Mouse (Mus musculus): Measurements from ENCODE around the gene Tfrc. TPM values are rescaled to one million over a fixed set of nuclear protein-coding genes. Genes with fewer than 3 reads are reported as not detected.

Gene Tfrc
- total RNA-seq, 2 experiments from 2014 or later = 83.5 to 124 TPM

GRCm38 (mm10) chr16:32645361-32645914 lies 36.7 kb downstream of the Tfrc start:
- peak in 1 of 2 experiments; percentile 63 for DNase-seq (ENCODE audit: low spot score in 2 of 2)

- no peak for DNase-seq (ENCODE audit: low spot score in 2 of 2)
Observed at GRCm38 (mm10) chr16:32646014-32646413, 37.3 kb downstream of the Tfrc start.

GRCm38 (mm10) chr16:32647712-32648111 lies 39.0 kb downstream of the Tfrc start:
- no peak for DNase-seq (ENCODE audit: low spot score in 2 of 2)

- DNase-seq (ENCODE audit: low spot score in 2 of 2) = no peak
Observed at GRCm38 (mm10) chr16:32650461-32650860, 41.7 kb downstream of the Tfrc start.

DNA sequence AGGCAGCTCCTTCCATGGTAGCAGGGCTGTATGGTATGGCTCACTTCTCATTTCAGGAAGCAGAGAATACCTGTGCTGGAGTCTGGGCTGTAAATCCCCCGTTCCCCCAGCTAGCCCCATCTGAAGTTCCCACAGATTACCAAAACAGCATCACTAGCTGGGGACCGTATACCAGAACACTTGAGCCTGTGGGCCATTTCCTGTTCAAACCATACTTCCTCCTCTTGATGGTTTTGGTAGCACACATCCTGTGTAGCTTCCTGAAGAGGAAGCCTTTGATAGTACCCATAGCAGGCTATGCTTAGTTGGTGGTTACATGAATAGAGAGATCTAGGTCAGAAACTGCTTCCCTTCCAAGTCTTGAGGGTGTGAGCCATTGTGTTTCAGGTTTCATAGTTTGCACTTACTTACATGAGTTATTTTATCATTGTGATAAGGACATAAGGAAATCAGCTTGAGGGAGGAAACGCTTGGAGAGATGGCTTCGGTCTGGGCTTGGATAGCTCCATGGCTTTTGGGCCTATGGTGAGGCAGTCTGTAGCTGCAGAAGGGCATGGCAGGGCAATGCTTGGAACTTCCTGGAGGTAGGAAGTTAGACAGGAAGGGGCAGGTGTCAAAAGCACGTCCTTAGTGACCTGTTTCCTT lies 42.4 kb downstream of the Tfrc start:
- no peak for DNase-seq (ENCODE audit: low spot score in 2 of 2)

- no peak for DNase-seq (ENCODE audit: low spot score in 2 of 2)
Observed at GRCm38 (mm10) chr16:32654071-32654733, 45.5 kb downstream of the Tfrc start.

GRCm38 (mm10) chr16:32655534-32655933 lies 46.8 kb downstream of the Tfrc start:
- DNase-seq (ENCODE audit: low spot score in 2 of 2) = no peak

- DNase-seq (ENCODE audit: low spot score in 2 of 2) = no peak
Observed at GRCm38 (mm10) chr16:32656321-32656720, 47.6 kb downstream of the Tfrc start.

DNA sequence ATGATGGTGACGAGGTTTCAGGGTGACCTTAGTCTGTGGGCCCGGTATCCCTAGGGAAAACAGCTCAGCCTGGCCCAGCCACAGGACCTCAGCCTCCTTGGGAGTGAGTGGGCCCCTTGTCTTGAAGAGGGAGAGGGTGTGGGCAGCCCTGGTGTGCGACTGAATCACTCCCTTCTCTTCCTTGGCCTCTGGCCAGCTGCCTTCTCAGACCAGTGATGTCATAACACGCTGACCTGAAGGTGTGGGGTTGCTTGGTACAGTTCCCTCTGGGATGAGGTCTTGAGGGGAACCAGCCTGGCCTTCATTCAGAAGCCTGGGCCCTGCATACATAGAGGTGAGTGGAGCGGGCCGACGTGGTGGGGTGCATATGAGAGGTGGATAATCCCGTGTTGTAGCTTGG lies 48.1 kb downstream of the Tfrc start:
- no peak for DNase-seq (ENCODE audit: low spot score in 2 of 2)

- no peak for DNase-seq (ENCODE audit: low spot score in 2 of 2)
Observed at GRCm38 (mm10) chr16:32657498-32658250, 49.0 kb downstream of the Tfrc start.

DNA sequence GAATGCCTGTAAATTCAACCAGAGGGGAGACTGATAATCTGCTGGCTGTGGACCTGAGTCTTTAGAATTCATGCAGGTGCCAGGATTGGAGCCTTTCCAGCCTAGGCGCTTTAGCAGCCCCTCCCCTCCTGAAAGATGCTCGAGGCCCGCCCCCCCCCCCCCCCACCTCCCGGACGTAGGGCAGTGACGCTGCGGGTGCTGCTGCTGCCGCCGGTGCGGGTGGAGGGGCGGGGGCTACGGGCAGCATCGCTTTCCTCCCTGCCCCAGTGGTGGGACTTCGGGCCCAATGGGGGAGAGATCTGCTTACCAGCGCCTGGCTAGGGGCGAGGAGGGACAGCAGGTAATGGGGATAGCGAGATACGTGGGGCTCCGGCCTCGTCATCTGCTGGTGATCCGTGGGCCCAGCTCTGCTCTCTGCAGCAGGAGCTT lies 50.0 kb downstream of the Tfrc start:
- DNase-seq (ENCODE audit: low spot score in 2 of 2) = no peak

GRCm38 (mm10) chr16:32659385-32659784 lies 50.7 kb downstream of the Tfrc start:
- peak in 1 of 2 experiments; percentile 59 for DNase-seq (ENCODE audit: low spot score in 2 of 2)

- DNase-seq (ENCODE audit: low spot score in 2 of 2) = no peak
Observed at GRCm38 (mm10) chr16:32660095-32660494, 51.4 kb downstream of the Tfrc start.

GRCm38 (mm10) chr16:32660557-32661321 lies 52.0 kb downstream of the Tfrc start:
- no peak for DNase-seq (ENCODE audit: low spot score in 2 of 2)

DNA sequence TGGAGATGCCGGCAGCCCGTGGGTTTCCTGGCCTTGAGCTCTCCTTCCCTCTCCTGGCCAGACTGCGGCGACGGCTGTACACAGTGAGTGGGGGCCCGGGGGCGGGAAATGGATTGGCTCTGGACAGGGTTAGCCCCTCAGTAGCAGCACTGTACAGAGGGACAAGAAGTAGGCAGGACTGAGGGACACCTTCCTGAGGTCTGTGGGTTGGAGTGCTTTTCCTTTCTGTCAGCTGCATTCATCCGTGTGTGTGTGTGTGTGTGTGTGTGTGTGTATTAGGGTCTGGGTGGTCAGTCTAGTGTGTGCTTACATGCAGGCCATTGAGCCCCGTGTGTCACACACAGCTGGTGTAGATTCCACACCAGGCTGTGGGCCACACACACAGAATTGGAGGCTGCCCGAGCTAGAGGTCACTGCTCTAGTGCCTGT lies 52.8 kb downstream of the Tfrc start:
- DNase-seq (ENCODE audit: low spot score in 2 of 2) = no peak

GRCm38 (mm10) chr16:32662372-32662771 lies 53.7 kb downstream of the Tfrc start:
- DNase-seq (ENCODE audit: low spot score in 2 of 2) = no peak

GRCm38 (mm10) chr16:32663231-32663858 lies 54.6 kb downstream of the Tfrc start:
- no peak for DNase-seq (ENCODE audit: low spot score in 2 of 2)

- DNase-seq (ENCODE audit: low spot score in 2 of 2) = no peak
Observed at GRCm38 (mm10) chr16:32664211-32664610, 55.5 kb downstream of the Tfrc start.

- DNase-seq (ENCODE audit: low spot score in 2 of 2) = peak in 1 of 2 experiments; percentile 32
Observed at GRCm38 (mm10) chr16:32665851-32666665, 57.3 kb downstream of the Tfrc start.

Data from gastrocnemius, postnatal 4 days (tissue).